Mouse (Mus musculus) erythroblast, embryonic 14.5 days (primary cell): ENCODE data around the gene Plpp3.

Source experiments
- GATA1 ChIP-seq: IDR thresholded peaks from 2 replicates; pipeline ENCODE4 v1.6.1; 2012; ENCODE audit warnings: low read length, inconsistent platforms, mixed read lengths
- TAL1 ChIP-seq: IDR thresholded peaks from 3 replicates; pipeline ENCODE4 v1.6.1; 2012; ENCODE audit warnings: low read length, inconsistent platforms, mixed read lengths

DNA sequence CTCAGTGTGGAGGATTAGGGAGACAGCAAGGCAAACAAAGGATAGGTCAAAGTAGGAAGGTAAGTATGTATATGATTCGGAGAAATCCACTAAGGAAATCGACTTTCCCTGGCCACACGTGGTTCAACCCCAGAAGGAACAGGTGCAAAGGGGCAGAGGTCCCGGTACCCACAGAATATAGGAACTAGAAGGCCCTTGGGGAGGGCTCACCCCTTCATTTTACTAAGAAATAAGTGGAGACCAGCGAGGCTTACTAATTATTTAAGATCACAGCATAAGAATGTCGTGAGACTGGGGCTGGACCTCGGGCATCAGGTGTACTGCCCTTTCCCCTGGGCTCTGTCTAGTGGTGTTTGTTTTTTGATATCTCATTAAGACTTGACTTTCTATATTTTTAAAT, 89.2 kb downstream of the Plpp3 start:
- TF ChIP-seq GATA1, result no peak
- no peak for TF ChIP-seq TAL1
